Mouse (Mus musculus): ENCODE measurements at regions not wholly inside any gene's neighbourhood (a gene's known extent, or its start where the extent isn't known, plus 50 kb on each side); places are given as distances from the start of the nearest gene placed in this dataset.

DNA sequence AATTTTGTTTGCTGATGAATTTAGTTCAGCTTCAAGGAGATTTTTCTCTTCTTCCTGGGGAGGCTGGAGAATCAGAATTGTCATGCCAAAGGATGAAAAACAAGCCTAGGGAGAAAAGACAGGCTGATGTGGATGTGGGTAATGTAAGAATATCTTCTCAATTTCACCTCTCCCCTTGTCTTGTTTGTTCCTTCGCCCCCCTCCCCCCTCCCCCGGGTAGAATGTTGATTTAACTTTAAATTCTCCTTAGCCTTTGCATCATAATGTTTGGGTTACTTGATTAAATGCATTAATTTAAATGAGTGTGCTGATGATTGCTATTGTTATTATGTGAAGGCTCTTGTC, 124.1 kb downstream of the Lca5 start:
- TF ChIP-seq CTCF (IDR thresholded peaks at IDR 0.05; ENCODE audit: low read depth) (no peak), EP300 (IDR thresholded peaks at IDR 0.05; ENCODE audit: low read depth) (no peak)
